Mouse (Mus musculus): ENCODE data around the gene Lgals9. TPM values are rescaled to one million over a fixed set of nuclear protein-coding genes. Genes with fewer than 3 reads are reported as not detected.
A peak's percentile ranks its signal among the peaks of the same experiment; 100 is the strongest.

Gene Lgals9
- total RNA-seq, 2 experiments from 2014 or later = 4.8 to 4.9 TPM

- intact Hi-C loops (cut with DNase I) = no loop called here
- no peak for DNase-seq (ENCODE audit: low spot score in 2 of 2)
These were observed 4.6 kb downstream of the Lgals9 start for GRCm38 (mm10) chr11:78980083-78980634.

DNA sequence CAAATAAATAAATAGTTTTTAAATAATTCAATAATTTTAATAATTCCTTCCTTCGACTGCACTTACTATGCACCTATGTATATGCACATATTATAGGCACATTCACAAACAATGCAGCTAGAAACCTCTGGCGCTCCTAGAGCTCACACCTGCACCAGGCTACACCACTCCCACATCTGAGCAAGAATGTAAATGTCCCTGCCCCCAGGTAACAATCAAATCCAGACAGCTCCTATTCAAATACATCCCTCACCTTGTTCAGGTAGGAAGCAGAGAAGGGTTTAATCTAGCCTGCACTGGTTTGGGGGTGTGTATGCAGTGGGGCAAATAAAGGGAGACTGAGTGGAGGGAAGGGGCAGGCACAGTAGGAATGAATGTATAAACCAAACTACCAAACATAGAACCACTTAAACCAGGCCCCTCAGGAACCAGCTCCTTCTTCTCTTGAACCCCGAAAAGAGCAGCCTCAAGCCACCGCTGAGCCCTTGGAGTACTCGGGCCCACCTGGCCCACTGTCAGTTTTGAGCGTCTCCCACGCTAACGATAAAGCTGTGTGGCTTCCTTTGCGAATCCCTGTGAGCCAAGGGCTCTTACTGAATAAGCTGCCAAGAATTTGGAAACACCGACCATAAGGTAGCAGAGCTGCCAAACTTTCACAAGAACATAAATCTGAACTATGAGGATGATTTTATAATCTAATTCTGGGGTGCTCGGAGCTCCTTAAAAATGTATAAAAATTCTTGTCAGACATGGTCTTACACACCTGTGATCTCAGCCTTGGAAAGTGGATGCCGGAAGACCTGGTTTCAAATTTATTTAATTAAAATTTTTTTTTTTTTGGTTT lies 6.3 kb downstream of the Lgals9 start:
- peak in 1 of 2 experiments; percentile 19 for DNase-seq (ENCODE audit: low spot score in 2 of 2)
- intact Hi-C loops (cut with DNase I) = no loop called here

- intact Hi-C loops (cut with DNase I) = no loop called here
- DNase-seq (ENCODE audit: low spot score in 2 of 2) = no peak
These were observed 7.8 kb downstream of the Lgals9 start for GRCm38 (mm10) chr11:78976731-78977510.

GRCm38 (mm10) chr11:78973381-78974150 lies 11.2 kb downstream of the Lgals9 start:
- DNase-seq (ENCODE audit: low spot score in 2 of 2) = no peak
- intact Hi-C loops (cut with DNase I) = no loop called here

- intact Hi-C loops (cut with DNase I) = no loop called here
- no peak for DNase-seq (ENCODE audit: low spot score in 2 of 2)
These were observed 11.9 kb downstream of the Lgals9 start for GRCm38 (mm10) chr11:78972811-78973351.

- no peak for DNase-seq (ENCODE audit: low spot score in 2 of 2)
- intact Hi-C loops (cut with DNase I) = no loop called here
These were observed 12.4 kb downstream of the Lgals9 start for GRCm38 (mm10) chr11:78972328-78972727.

GRCm38 (mm10) chr11:78971746-78972145 lies 13.0 kb downstream of the Lgals9 start:
- no peak for DNase-seq (ENCODE audit: low spot score in 2 of 2)
- intact Hi-C loops (cut with DNase I) = no loop called here

DNA sequence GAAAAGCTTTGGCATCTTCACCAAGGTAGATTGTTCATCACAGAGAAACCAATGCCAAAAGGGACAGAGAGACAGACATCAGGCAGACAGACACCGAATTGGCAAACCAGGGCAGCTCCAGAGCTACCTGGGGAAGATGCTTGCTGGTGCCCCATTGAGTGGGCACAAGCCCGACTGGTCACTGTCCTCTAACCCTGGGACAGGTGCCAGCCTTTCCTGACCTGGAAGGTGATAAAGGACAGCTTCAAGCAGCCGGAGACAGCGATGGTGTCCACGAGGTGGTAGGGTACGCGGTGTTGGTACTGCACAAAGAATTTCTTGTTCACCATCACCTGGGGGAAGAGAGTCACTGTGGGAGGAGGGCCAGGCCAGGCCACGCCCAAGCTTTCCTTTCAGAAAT lies 13.7 kb downstream of the Lgals9 start:
- intact Hi-C loops (cut with DNase I) = no loop called here

GRCm38 (mm10) chr11:78968121-78968520 lies 16.6 kb downstream of the Lgals9 start:
- DNase-seq (ENCODE audit: low spot score in 2 of 2) = no peak
- intact Hi-C loops (cut with DNase I) = loop anchor here (5.0 kb wide), 1 partner anchor 324 kb away; no protein-coding TSS in a partner anchor

More for the DNA sequence above, 13.7 kb downstream of the Lgals9 start:
- no peak for DNase-seq (ENCODE audit: low spot score in 2 of 2)

GRCm38 (mm10) chr11:78967371-78967770 lies 17.4 kb downstream of the Lgals9 start:
- DNase-seq (ENCODE audit: low spot score in 2 of 2) = peak; percentile 37 to 45
- intact Hi-C loops (cut with DNase I) = loop anchor here (2.0 to 5.0 kb wide), 2 partner anchors 247 to 325 kb away; no protein-coding TSS in a partner anchor

- intact Hi-C loops (cut with DNase I) = no loop called here
- DNase-seq (ENCODE audit: low spot score in 2 of 2) = no peak
These were observed 23.5 kb downstream of the Lgals9 start for GRCm38 (mm10) chr11:78961221-78961620.

- DNase-seq (ENCODE audit: low spot score in 2 of 2) = peak in 1 of 2 experiments; percentile 11
- intact Hi-C loops (cut with DNase I) = loop anchor here (5.0 kb wide), 1 partner anchor 398 kb away; no protein-coding TSS in a partner anchor
These were observed 24.8 kb downstream of the Lgals9 start for GRCm38 (mm10) chr11:78959841-78960520.

GRCm38 (mm10) chr11:78959367-78959766 lies 25.4 kb downstream of the Lgals9 start:
- DNase-seq (ENCODE audit: low spot score in 2 of 2) = no peak
- intact Hi-C loops (cut with DNase I) = loop anchor here (5.0 kb wide), 1 partner anchor 397 kb away; no protein-coding TSS in a partner anchor

DNA sequence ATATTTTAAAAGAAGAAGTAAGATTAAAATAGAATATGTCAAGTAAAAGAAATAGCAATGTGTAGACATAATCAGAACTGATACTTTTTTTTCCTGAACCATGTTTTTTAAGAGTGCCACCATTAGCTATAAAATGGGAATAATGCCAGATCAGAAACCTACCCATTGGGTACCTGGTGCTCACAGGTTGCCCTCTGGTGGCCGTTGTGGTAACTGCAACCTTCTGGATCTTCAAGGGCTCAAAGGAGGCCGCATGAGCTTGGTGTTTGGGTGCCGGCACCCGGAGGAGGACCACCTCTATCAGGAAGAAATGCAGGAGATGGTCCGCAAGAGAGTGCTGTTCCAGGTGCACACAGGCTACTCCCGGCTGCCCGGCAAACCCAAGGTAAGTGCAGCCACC lies 28.5 kb downstream of the Lgals9 start:
- peak; percentile 86 to 90 for DNase-seq (ENCODE audit: low spot score in 2 of 2)
- intact Hi-C loops (cut with DNase I) = loop anchor here (1.0 to 5.0 kb wide), 3 partner anchors 100 to 394 kb away; no protein-coding TSS in a partner anchor

GRCm38 (mm10) chr11:78952467-78952866 lies 32.3 kb downstream of the Lgals9 start:
- no peak for DNase-seq (ENCODE audit: low spot score in 2 of 2)
- intact Hi-C loops (cut with DNase I) = no loop called here

DNA sequence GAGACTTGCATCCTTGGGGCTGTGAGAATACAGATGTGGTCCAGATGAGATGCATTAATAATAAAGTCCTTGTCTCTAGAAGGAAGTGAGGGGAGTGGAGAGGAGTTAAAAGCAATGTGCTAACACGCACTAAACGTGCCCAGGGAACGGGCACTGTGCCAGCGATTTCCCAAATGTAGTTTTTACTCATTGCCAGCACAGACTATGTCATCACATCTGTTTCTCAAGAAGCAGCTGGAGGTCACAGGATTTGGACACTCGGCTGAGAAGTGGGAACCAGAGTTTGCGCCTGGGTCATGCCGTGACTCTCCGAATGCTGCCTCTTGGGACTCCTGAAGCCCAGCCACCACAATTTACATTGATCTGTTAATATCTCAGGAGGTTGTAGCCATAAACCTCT lies 34.4 kb downstream of the Lgals9 start:
- intact Hi-C loops (cut with DNase I) = no loop called here
- no peak for DNase-seq (ENCODE audit: low spot score in 2 of 2)

DNA sequence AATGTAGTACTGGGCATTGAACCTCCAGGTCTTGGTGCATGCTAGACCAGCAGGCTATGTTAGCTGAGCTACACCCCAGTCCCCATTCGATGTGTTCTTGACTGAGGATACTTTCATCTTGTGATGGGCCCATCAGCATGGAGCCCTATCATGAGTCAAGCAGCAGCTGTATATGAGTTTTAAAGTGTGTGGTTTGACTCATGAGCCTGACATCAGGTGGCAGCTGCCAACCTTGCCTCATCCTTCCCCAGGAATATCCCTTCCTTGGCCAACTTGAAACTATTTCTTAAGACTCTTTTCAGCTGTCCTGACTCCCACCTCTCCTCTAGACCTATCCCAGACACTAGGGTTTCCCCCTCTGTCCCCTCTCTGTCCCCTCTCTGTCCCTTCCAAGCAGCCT lies 41.7 kb downstream of the Lgals9 start:
- intact Hi-C loops (cut with DNase I) = no loop called here
- DNase-seq (ENCODE audit: low spot score in 2 of 2) = no peak

GRCm38 (mm10) chr11:78935178-78935577 lies 49.6 kb downstream of the Lgals9 start:
- no peak for DNase-seq (ENCODE audit: low spot score in 2 of 2)

More at GRCm38 (mm10) chr11:78935178-78935577, 49.6 kb downstream of the Lgals9 start:
- intact Hi-C loops (cut with DNase I) = no loop called here
